Mouse (Mus musculus) liver, embryonic 14.5 days (tissue): Measurements from ENCODE around the gene Prkcb. TPM values are rescaled to one million over a fixed set of nuclear protein-coding genes. Genes with fewer than 3 reads are reported as not detected.

ENCODE experiments used
- ATAC-seq: fragments of 200-750 bp; cut with Nextera tagmentation; 2 replicates; pipeline ENCODE4 v1.8.0; 2017; ENCODE audit warnings: moderate number of reproducible peaks, mild to moderate bottlenecking, moderate library complexity; ENCODE audit not compliant: insufficient read depth
- DNase-seq, 3 experiments: peaks; one replicate each; pipeline ENCODE4 v3.0.0-alpha.2; 2012 to 2013; ENCODE audit warnings: low read depth in 3 of 3, low spot score in 3 of 3
- H3K27ac ChIP-seq: fragments of 300-500 bp; sonication (generic); 2 replicates; pipeline ENCODE4 v1.5.1; 2014; ENCODE audit warnings: moderate library complexity, mild to moderate bottlenecking, control low read depth, inconsistent platforms
- H3K27me3 ChIP-seq: fragments of 300-500 bp; sonication (generic); 2 replicates; pipeline ENCODE4 v1.6.1; 2014; ENCODE audit warnings: mild to moderate bottlenecking, low read length, moderate library complexity; ENCODE audit not compliant: control insufficient read depth, insufficient read depth
- H3K36me3 ChIP-seq: fragments of 300-500 bp; sonication (generic); replicated peaks from 2 replicates; pipeline ENCODE4 v1.6.1; 2014; ENCODE audit warnings: low read depth; ENCODE audit not compliant: control insufficient read depth, insufficient read depth
- H3K4me1 ChIP-seq, 2 experiments: fragments of 200-500 bp in 1 of 2; fragments of 300-500 bp in 1 of 2; sonication (generic) in 1 of 2; replicated peaks; 2 replicates each; pipeline ENCODE4 v1.6.1; 2012 to 2014; ENCODE audit warnings: antibody characterized with exemption in 1 of 2, inconsistent platforms in 1 of 2, low read length in 1 of 2; ENCODE audit not compliant: control insufficient read depth in 2 of 2, insufficient read depth in 2 of 2
- H3K4me2 ChIP-seq: fragments of 300-500 bp; sonication (generic); 2 replicates; pipeline ENCODE4 v1.6.1; 2014; ENCODE audit warnings: low read depth, mild to moderate bottlenecking, control low read depth, moderate library complexity
- H3K4me3 ChIP-seq, 2 experiments: fragments of 200-500 bp in 1 of 2; fragments of 300-500 bp in 1 of 2; sonication (generic) in 1 of 2; 2 replicates each; pipeline ENCODE4 v1.5.1; 2012 to 2014; ENCODE audit warnings: low read depth in 2 of 2, low read length in 2 of 2, mild to moderate bottlenecking in 2 of 2, control low read depth in 1 of 2, inconsistent platforms in 1 of 2, moderate library complexity in 1 of 2; ENCODE audit not compliant: insufficient read depth in 1 of 2
- H3K9ac ChIP-seq: fragments of 300-500 bp; sonication (generic); replicated peaks from 2 replicates; pipeline ENCODE4 v1.6.1; 2014; ENCODE audit warnings: mild to moderate bottlenecking, control low read depth, moderate library complexity
- H3K9me3 ChIP-seq: fragments of 300-500 bp; sonication (generic); 2 replicates; pipeline ENCODE4 v1.6.1; 2016; ENCODE audit warnings: low read length, mixed read lengths; ENCODE audit not compliant: control insufficient read depth
- CTCF ChIP-seq: IDR thresholded peaks from 2 replicates; pipeline ENCODE4 v1.5.1; 2016; ENCODE audit warnings: antibody characterized with exemption, low read depth, control low read depth
- EP300 ChIP-seq: IDR thresholded peaks from 2 replicates; pipeline ENCODE4 v1.6.1; 2016; ENCODE audit warnings: antibody characterized with exemption, low read depth
- WGBS: fragments of 180-500 bp; shearing (Covaris S2); extraction: QIAGEN DNeasy Blood & Tissue Kit; methylation state at CpG from one replicate; pipeline ENCODE4 v1.1.7; 2014; ENCODE audit not compliant: insufficient replicate concordance; 5-methylcytosine and 5-hydroxymethylcytosine counted together
- polyA plus RNA-seq, 2 experiments: library from polyadenylated mRNA; depleted of rRNA in 1 of 2; stranded (reverse) in 1 of 2; unstranded in 1 of 2; fragments of >200 nt; fragmentation: Nextera tagmentation in 1 of 2; extraction: Ambion mirVana in 1 of 2; gene quantifications; 2 replicates each; pipeline versions ENCODE4 v1.2.1 to v1.2.3; 2012 to 2014

The Prkcb gene
- polyA plus RNA-seq, 2 experiments = 1.6 to 2.3 TPM

DNA sequence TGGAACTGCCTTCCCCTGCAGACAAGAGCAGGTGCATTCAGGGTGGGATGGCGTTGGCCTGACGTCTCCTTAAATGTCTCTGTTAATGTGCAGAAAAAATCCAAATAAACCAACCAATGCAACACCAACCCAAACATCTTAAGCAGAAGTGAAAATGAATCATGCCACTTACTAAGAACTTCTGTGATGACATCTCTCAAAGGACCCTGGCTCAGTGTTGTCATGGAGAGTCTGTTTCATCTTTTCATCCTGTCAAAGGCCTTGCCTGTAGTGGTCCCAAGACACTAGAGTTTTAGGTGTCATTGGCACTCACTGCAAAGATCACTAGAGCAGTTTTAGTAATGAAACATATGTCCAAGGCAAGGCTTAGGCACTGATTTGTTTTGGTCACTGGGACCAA, 16.2 kb upstream of the Prkcb start:
- no peaks in the 10 kb centered on the region for H3K9me3 ChIP-seq
- no peak overlapping the region for H3K27ac ChIP-seq
- no peak overlapping the region for H3K4me2 ChIP-seq
- no peaks in the 10 kb centered on the region for H3K36me3 ChIP-seq
- TF ChIP-seq CTCF (no peak), EP300 (no peak)
- 59% methylated on average over 2 of the region's 2 CpGs for WGBS
- H3K27me3 ChIP-seq = no peaks in the 10 kb centered on the region
- no peak overlapping the region for H3K4me3 ChIP-seq
- H3K4me1 ChIP-seq = no peaks in the 10 kb centered on the region
- DNase-seq (no peak), ATAC-seq (no peak)
- H3K9ac ChIP-seq = no peak overlapping the region

DNA sequence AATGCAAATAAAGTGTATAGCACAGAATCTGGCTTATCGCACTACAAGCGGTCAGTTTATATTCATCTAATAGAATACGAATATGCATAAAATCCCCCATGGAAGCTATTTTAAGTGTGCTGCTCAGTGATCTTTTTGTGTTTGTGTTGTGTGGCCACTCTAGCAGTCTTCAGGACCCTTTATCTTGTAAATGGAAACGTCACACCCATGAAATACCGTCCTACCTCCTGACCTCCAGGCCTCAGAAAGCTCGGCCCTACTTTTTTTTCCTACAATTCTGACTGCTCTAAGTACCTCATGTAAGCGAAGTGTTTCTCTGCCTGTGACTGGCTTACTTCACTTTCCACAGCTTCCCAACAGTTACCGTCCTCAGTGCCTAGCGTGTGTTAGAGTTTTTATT, 9.0 kb upstream of the Prkcb start:
- H3K9ac ChIP-seq = no peak overlapping the region
- no peaks in the 10 kb centered on the region for H3K36me3 ChIP-seq
- DNase-seq (no peak), ATAC-seq (no peak)
- no peaks in the 10 kb centered on the region for H3K9me3 ChIP-seq
- H3K4me2 ChIP-seq = no peak overlapping the region
- no peak for TF ChIP-seq CTCF
- TF ChIP-seq EP300 = no peak
- H3K4me1 ChIP-seq = no peaks in the 10 kb centered on the region
- H3K27me3 ChIP-seq = no peaks in the 10 kb centered on the region
- no peak overlapping the region for H3K27ac ChIP-seq
- H3K4me3 ChIP-seq = no peak overlapping the region
- 73% methylated on average over 9 of the region's 9 CpGs for WGBS

DNA sequence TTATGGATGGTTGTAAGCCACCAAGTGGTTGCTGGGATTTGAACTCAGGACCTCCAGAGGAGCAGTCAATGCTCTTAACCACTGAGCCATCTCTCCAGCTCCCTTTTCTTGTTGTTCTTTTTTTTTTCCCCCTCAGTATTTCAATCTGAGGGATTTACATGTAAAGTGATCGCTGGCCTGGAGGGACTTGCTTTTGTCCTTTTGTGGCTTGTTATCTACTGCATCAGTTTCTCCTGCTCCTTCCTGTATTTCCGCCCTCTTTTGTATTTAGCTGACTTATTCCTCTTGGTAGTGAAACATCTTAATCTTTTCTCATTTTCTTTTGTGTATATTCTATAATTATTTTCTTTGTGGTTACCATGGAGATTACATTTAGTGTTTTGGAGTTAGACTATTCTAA, 8.2 kb upstream of the Prkcb start:
- 11% methylated on average over 2 of the region's 2 CpGs for WGBS
- DNase-seq (no peak), ATAC-seq (no peak)
- no peak overlapping the region for H3K4me3 ChIP-seq
- no peaks in the 10 kb centered on the region for H3K9me3 ChIP-seq
- H3K9ac ChIP-seq = no peak overlapping the region
- H3K4me2 ChIP-seq = no peak overlapping the region
- H3K27me3 ChIP-seq = no peaks in the 10 kb centered on the region
- H3K4me1 ChIP-seq = no peaks in the 10 kb centered on the region
- H3K36me3 ChIP-seq = no peaks in the 10 kb centered on the region
- TF ChIP-seq EP300 (no peak), CTCF (no peak)
- H3K27ac ChIP-seq = no peak overlapping the region

DNA sequence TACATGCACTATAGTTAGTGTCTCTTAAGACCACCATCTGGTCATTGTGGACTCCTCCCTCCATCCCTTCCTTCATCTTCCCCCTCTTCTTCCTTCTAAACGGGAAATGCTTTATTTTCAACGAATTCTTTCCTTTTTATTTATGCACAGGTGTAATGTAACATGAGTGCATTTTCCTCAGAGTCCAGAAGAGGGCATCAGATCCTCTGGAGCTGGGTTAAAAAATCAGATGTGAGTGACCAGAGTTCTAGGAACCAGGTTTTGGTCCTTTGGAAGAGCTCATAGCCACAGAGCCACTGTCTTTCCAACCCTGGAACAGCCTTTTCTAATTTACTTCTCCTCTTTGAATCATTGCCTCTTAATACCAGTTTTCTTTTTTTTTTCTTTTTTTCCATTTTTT, 6.0 kb upstream of the Prkcb start:
- WGBS = 51% methylated on average over 2 of the region's 2 CpGs

DNA sequence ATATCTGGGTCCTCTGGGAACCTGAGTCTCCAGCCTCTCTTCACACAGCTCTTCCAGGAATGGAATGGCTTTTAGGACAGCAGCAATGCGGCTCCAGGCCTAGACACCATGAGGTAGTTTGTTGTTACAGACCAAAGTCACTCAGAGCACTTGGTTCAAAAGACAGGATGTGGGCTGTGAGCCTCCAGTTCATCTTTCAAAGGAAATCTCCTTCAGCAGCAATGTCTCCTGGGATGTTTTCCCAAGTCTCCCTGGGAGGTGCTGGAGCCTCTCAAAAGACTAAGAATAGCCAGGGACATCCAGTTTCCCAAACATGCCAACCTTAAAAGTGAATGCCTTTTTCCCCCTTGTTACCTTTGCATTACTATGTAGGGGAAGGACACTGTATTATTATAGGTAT, 1.3 kb upstream of the Prkcb start:
- H3K36me3 ChIP-seq = no peaks in the 10 kb centered on the region
- ATAC-seq = no peak
- 41% methylated on average over 1 of the region's 1 CpGs for WGBS
- peaks cover 26% of the 10 kb centered on the region for H3K27me3 ChIP-seq
- H3K9me3 ChIP-seq = no peaks in the 10 kb centered on the region
- TF ChIP-seq CTCF (no peak), EP300 (no peak)
- no peak overlapping the region for H3K9ac ChIP-seq
- no peak overlapping the region for H3K27ac ChIP-seq
- DNase-seq = no peak
- no peak overlapping the region for H3K4me2 ChIP-seq
- no peaks in the 10 kb centered on the region for H3K4me1 ChIP-seq
- H3K4me3 ChIP-seq = no peak overlapping the region

More for the DNA sequence above, 6.0 kb upstream of the Prkcb start:
- ATAC-seq (no peak), DNase-seq (no peak)
- H3K9me3 ChIP-seq = no peaks in the 10 kb centered on the region
- H3K36me3 ChIP-seq = no peaks in the 10 kb centered on the region
- H3K27me3 ChIP-seq = no peaks in the 10 kb centered on the region; the same call in 1 of the 2 replicates
- H3K4me1 ChIP-seq = no peaks in the 10 kb centered on the region
- H3K9ac ChIP-seq = no peak overlapping the region
- H3K27ac ChIP-seq = no peak overlapping the region
- no peak overlapping the region for H3K4me2 ChIP-seq
- H3K4me3 ChIP-seq = no peak overlapping the region
- TF ChIP-seq EP300 = no peak
- TF ChIP-seq CTCF = no peak
